Mouse (Mus musculus) heart, embryonic 11.5 days (tissue): ENCODE measurements around the gene Pgam2. TPM values are rescaled to one million over a fixed set of nuclear protein-coding genes. Genes with fewer than 3 reads are reported as not detected.
"Not testable (repeated sequence)": the region's sequence is repeated elsewhere in the genome, so short reads cannot be mapped to it uniquely, and the experiment has no call there.

Experiments used
- ATAC-seq: fragments of 200-750 bp; cut with Nextera tagmentation; replicated peaks from 2 replicates; pipeline ENCODE4 v1.8.0; 2017; ENCODE audit warnings: moderate library complexity; ENCODE audit not compliant: insufficient number of reproducible peaks, low FRiP score, low TSS enrichment
- H3K27ac ChIP-seq: fragments of 300-500 bp; sonication (generic); 2 replicates; pipeline ENCODE4 v1.5.1; 2014; ENCODE audit warnings: mild to moderate bottlenecking, low read depth, low read length
- H3K27me3 ChIP-seq: fragments of 300-500 bp; sonication (generic); 2 replicates; pipeline ENCODE4 v1.6.1; 2014; ENCODE audit warnings: mild to moderate bottlenecking, low read length, mixed read lengths; ENCODE audit not compliant: control insufficient read depth, insufficient read depth
- H3K36me3 ChIP-seq: fragments of 300-500 bp; sonication (generic); 2 replicates; pipeline ENCODE4 v1.6.1; 2014; ENCODE audit warnings: mild to moderate bottlenecking, low read length, moderate library complexity, mixed read lengths; ENCODE audit not compliant: control insufficient read depth, insufficient read depth
- H3K4me1 ChIP-seq: fragments of 300-500 bp; sonication (generic); 2 replicates; pipeline ENCODE4 v1.6.1; 2014; ENCODE audit warnings: low read length; ENCODE audit not compliant: control insufficient read depth, insufficient read depth
- H3K4me2 ChIP-seq: fragments of 300-500 bp; sonication (generic); 2 replicates; pipeline ENCODE4 v1.6.1; 2014; ENCODE audit warnings: mild to moderate bottlenecking, moderate library complexity
- H3K4me3 ChIP-seq: fragments of 300-500 bp; sonication (generic); 2 replicates; pipeline ENCODE4 v1.5.1; 2014; ENCODE audit warnings: low read depth, low read length
- H3K9ac ChIP-seq: fragments of 300-500 bp; sonication (generic); 2 replicates; pipeline ENCODE4 v1.6.1; 2014; ENCODE audit warnings: mild to moderate bottlenecking, low read depth, low read length, moderate library complexity
- H3K9me3 ChIP-seq: fragments of 300-500 bp; sonication (generic); replicated peaks from 2 replicates; pipeline ENCODE4 v1.6.1; 2016; ENCODE audit warnings: low read length; ENCODE audit not compliant: control insufficient read depth
- WGBS: fragments of 180-500 bp; shearing (Covaris S2); extraction: QIAGEN DNeasy Blood & Tissue Kit; methylation state at CpG from one replicate; pipeline ENCODE4 v1.1.7; 2014; ENCODE audit not compliant: insufficient replicate concordance; 5-methylcytosine and 5-hydroxymethylcytosine counted together
- polyA plus RNA-seq: library from polyadenylated mRNA; unstranded; fragments of >200 nt; fragmentation: Nextera tagmentation; extraction: Ambion mirVana; gene quantifications from 2 replicates; pipeline ENCODE4 v1.2.1, GENCODE M21; 2014

Gene Pgam2
- polyA plus RNA-seq, 1 experiment from 2014 or later: 761 TPM

- peaks cover 18% of the 10 kb centered on the region for H3K36me3 ChIP-seq
- no peak overlapping the region for H3K4me3 ChIP-seq
- no peak overlapping the region for H3K27ac ChIP-seq
- no peak for ATAC-seq
- H3K9ac ChIP-seq: no peak overlapping the region
- no peaks in the 10 kb centered on the region for H3K27me3 ChIP-seq
- no peak overlapping the region for H3K4me2 ChIP-seq
- no peaks in the 10 kb centered on the region for H3K9me3 ChIP-seq
- WGBS: 82% methylated on average over 5 of the region's 5 CpGs
- peaks cover 6% of the 10 kb centered on the region; the same call in 1 of the 2 replicates for H3K4me1 ChIP-seq
Measured at GRCm38 (mm10) chr11:5827931-5828330, 24.4 kb upstream of the Pgam2 start.

GRCm38 (mm10) chr11:5825432-5825831, 21.9 kb upstream of the Pgam2 start:
- Histone ChIP-seq H3K36me3 (peaks cover 8% of the 10 kb centered on the region), H3K4me2 (no peak overlapping the region), H3K9ac (no peak overlapping the region), H3K4me3 (no peak overlapping the region), H3K9me3 (no peaks in the 10 kb centered on the region), H3K27me3 (no peaks in the 10 kb centered on the region), H3K27ac (no peak overlapping the region), H3K4me1 (no peaks in the 10 kb centered on the region)
- ATAC-seq: no peak

GRCm38 (mm10) chr11:5819223-5819622, 15.7 kb upstream of the Pgam2 start:
- no peaks in the 10 kb centered on the region for H3K9me3 ChIP-seq
- no peaks in the 10 kb centered on the region for H3K4me1 ChIP-seq
- whole genome bisulfite sequencing: 67% methylated on average over 2 of the region's 2 CpGs
- no peak overlapping the region for H3K27ac ChIP-seq
- H3K27me3 ChIP-seq: no peaks in the 10 kb centered on the region
- H3K4me2 ChIP-seq: no peak overlapping the region
- ATAC-seq: no peak
- no peak overlapping the region for H3K4me3 ChIP-seq
- no peaks in the 10 kb centered on the region for H3K36me3 ChIP-seq
- no peak overlapping the region for H3K9ac ChIP-seq

GRCm38 (mm10) chr11:5813381-5813780, 9.8 kb upstream of the Pgam2 start:
- Histone ChIP-seq H3K9me3 (no peaks in the 10 kb centered on the region), H3K27ac (no peak overlapping the region), H3K4me2 (no peak overlapping the region), H3K4me3 (no peak overlapping the region), H3K27me3 (no peaks in the 10 kb centered on the region), H3K9ac (no peak overlapping the region), H3K4me1 (no peaks in the 10 kb centered on the region), H3K36me3 (no peaks in the 10 kb centered on the region)
- 77% methylated on average over 10 of the region's 10 CpGs for WGBS
- ATAC-seq: no peak

- WGBS: 82% methylated on average over 4 of the region's 4 CpGs
- not testable (repeated sequence) for H3K4me2 ChIP-seq, ATAC-seq, H3K36me3 ChIP-seq, H3K4me1 ChIP-seq, H3K9me3 ChIP-seq, H3K27ac ChIP-seq, H3K27me3 ChIP-seq, H3K9ac ChIP-seq, H3K4me3 ChIP-seq
Measured at GRCm38 (mm10) chr11:5809487-5809886, 6.0 kb upstream of the Pgam2 start.

GRCm38 (mm10) chr11:5807956-5808355, 4.4 kb upstream of the Pgam2 start:
- Histone ChIP-seq H3K36me3 (no peaks in the 10 kb centered on the region), H3K4me1 (peaks cover 7% of the 10 kb centered on the region), H3K4me2 (no peak overlapping the region), H3K4me3 (no peak overlapping the region), H3K9ac (no peak overlapping the region), H3K27ac (no peak overlapping the region), H3K9me3 (no peaks in the 10 kb centered on the region), H3K27me3 (no peaks in the 10 kb centered on the region)
- 81% methylated on average over 9 of the region's 9 CpGs for WGBS
- ATAC-seq: no peak

GRCm38 (mm10) chr11:5805711-5806110, 2.2 kb upstream of the Pgam2 start:
- Histone ChIP-seq H3K4me3 (no peak overlapping the region), H3K36me3 (no peaks in the 10 kb centered on the region), H3K4me1 (peaks cover 15% of the 10 kb centered on the region), H3K27me3 (no peaks in the 10 kb centered on the region), H3K9me3 (no peaks in the 10 kb centered on the region), H3K4me2 (no peak overlapping the region), H3K9ac (no peak overlapping the region), H3K27ac (no peak overlapping the region)
- WGBS: 79% methylated on average over 3 of the region's 3 CpGs
- no peak for ATAC-seq

- Histone ChIP-seq H3K4me2 (peak overlapping the region; percentile 44), H3K27me3 (no peaks in the 10 kb centered on the region), H3K4me3 (no peak overlapping the region), H3K4me1 (peaks cover 15% of the 10 kb centered on the region), H3K9ac (peak overlapping the region; percentile 85; the same call in 1 of the 2 replicates), H3K36me3 (no peaks in the 10 kb centered on the region; the same call in 1 of the 2 replicates), H3K27ac (peak overlapping the region; percentile 62), H3K9me3 (no peaks in the 10 kb centered on the region)
- 66% methylated on average over 5 of the region's 5 CpGs for WGBS
- ATAC-seq: no peak
Measured at GRCm38 (mm10) chr11:5804174-5804573, 641 bp upstream of the Pgam2 start.

GRCm38 (mm10) chr11:5802457-5803217, 896 bp downstream of the Pgam2 start:
- Histone ChIP-seq H3K9me3 (no peaks in the 10 kb centered on the region), H3K9ac (peak overlapping the region; percentile 85), H3K4me1 (peaks cover 15% of the 10 kb centered on the region), H3K36me3 (peaks cover 8% of the 10 kb centered on the region; the same call in 1 of the 2 replicates), H3K27ac (peak overlapping the region; percentile 82), H3K4me3 (peak overlapping the region; percentile 64), H3K27me3 (no peaks in the 10 kb centered on the region), H3K4me2 (peak overlapping the region; percentile 72)
- WGBS: 52% methylated on average over 8 of the region's 8 CpGs
- ATAC-seq: no peak
